13 mouse cellular contexts compared by ENCODE assay signal in genomic region chr17:14826715-14827295, GRCm38 (mm10).
DNase-seq lines count a peak whose midpoint lies in the region; ATAC-seq and TF ChIP-seq lines count a peak whose summit lies in the region.
"Had no signal": no experiment of that assay in that cellular context is flagged by ENCODE, and none has a peak within 500 bp of the region (broad histone marks: within the 10 kb centered on the region; RNA-seq: fewer than 3 reads in every experiment).

No protein-coding gene starts in this region.

- H3K9ac ChIP-seq in intestine, embryonic 15.5 days = no peak overlapping the region
- H3K9ac ChIP-seq: embryonic facial prominence, embryonic 12.5 days; heart, embryonic 13.5 days; liver, embryonic 12.5 days; neural tube, embryonic 13.5 days had no signal

- no peaks in the 10 kb centered on the region for H3K4me1 ChIP-seq in embryonic fibroblast, embryonic 13.5 days (ENCODE audit: control insufficient read depth, insufficient read depth, low read length)
- H3K4me1 ChIP-seq in intestine, embryonic 15.5 days (replicated peaks) = no peaks in the 10 kb centered on the region
- H3K4me1 ChIP-seq: embryonic facial prominence, embryonic 12.5 days; heart, embryonic 13.5 days; liver, embryonic 12.5 days; megakaryocyte, embryonic 14.5 days had no signal

- no peak for TF ChIP-seq CTCF in embryonic fibroblast, embryonic 13.5 days (IDR thresholded peaks at IDR 0.05; ENCODE audit: borderline replicate concordance, insufficient read depth, low read length)

- peak; percentile 41 for DNase-seq in kidney, adult 9 months
- DNase-seq in kidney, adult 11 months = no peak
- DNase-seq in spleen, postnatal 36 days (ENCODE audit: low spot score in 2 of 2) = peak; percentile 8 to 36
- no peak for DNase-seq in spleen, postnatal 10 days (ENCODE audit: low spot score in 2 of 2)
- no peak for DNase-seq in gastrocnemius, postnatal 4 days (ENCODE audit: low spot score in 2 of 2)
- DNase-seq: cerebellum, adult 11 months had no signal

- no peak for TF ChIP-seq POLR2A in embryonic fibroblast, embryonic 13.5 days (IDR thresholded peaks at IDR 0.05; ENCODE audit: low read depth, low read length)

- no peaks in the 10 kb centered on the region for H3K27me3 ChIP-seq in intestine, embryonic 15.5 days (replicated peaks)
- H3K27me3 ChIP-seq: embryonic facial prominence, embryonic 12.5 days; heart, embryonic 13.5 days; liver, embryonic 12.5 days; megakaryocyte, embryonic 14.5 days; neural tube, embryonic 13.5 days had no signal

- no peak for ATAC-seq in intestine, embryonic 15.5 days
- ATAC-seq: liver, embryonic 12.5 days had no signal

- no peak overlapping the region for H3K4me3 ChIP-seq in embryonic fibroblast, embryonic 13.5 days (ENCODE audit: insufficient read depth, low read length)
- no peak overlapping the region for H3K4me3 ChIP-seq in intestine, embryonic 15.5 days (replicated peaks)
- H3K4me3 ChIP-seq: embryonic facial prominence, embryonic 12.5 days; heart, embryonic 13.5 days; liver, embryonic 12.5 days; megakaryocyte, embryonic 14.5 days; neural tube, embryonic 13.5 days had no signal

- H3K4me2 ChIP-seq in intestine, embryonic 15.5 days (replicated peaks) = no peak overlapping the region
- H3K4me2 ChIP-seq: embryonic facial prominence, embryonic 12.5 days; heart, embryonic 13.5 days; liver, embryonic 12.5 days; neural tube, embryonic 13.5 days had no signal

- WGBS in intestine, embryonic 15.5 days = 63% methylated on average over 6 of the region's 6 CpGs

- peak overlapping the region; percentile 19; the same call in 1 of the 2 replicates for H3K27ac ChIP-seq in embryonic fibroblast, embryonic 13.5 days (ENCODE audit: insufficient read depth, low read length)
- no peak overlapping the region for H3K27ac ChIP-seq in intestine, embryonic 15.5 days
- H3K27ac ChIP-seq: embryonic facial prominence, embryonic 12.5 days; heart, embryonic 13.5 days; liver, embryonic 12.5 days; neural tube, embryonic 13.5 days had no signal

- no peaks in the 10 kb centered on the region for H3K36me3 ChIP-seq in intestine, embryonic 15.5 days
- H3K36me3 ChIP-seq: embryonic facial prominence, embryonic 12.5 days; heart, embryonic 13.5 days; liver, embryonic 12.5 days; neural tube, embryonic 13.5 days had no signal

- H3K9me3 ChIP-seq in intestine, embryonic 15.5 days = no peaks in the 10 kb centered on the region
- H3K9me3 ChIP-seq: embryonic facial prominence, embryonic 12.5 days; heart, embryonic 13.5 days; liver, embryonic 12.5 days; megakaryocyte, embryonic 14.5 days; neural tube, embryonic 13.5 days had no signal

Comparison
In these comparisons a context has a peak if more than half of its experiments do, and no peak if none do; other contexts are left out.
1. DNase-seq: peak in kidney, adult 9 months (single experiment) and spleen, postnatal 36 days (2 of 2); none in kidney, adult 11 months (single experiment), spleen, postnatal 10 days (0 of 2) and gastrocnemius, postnatal 4 days (0 of 2).